Mouse (Mus musculus): Measurements from ENCODE around the gene Amy1.
"Not testable (repeated sequence)": the region's sequence is repeated elsewhere in the genome, so short reads cannot be mapped to it uniquely, and the experiment has no call there.

Amy1 gene

GRCm38 (mm10) chr3:113606599-113606998, at the start of gene Amy1:
Gene Amy1, minus strand, starts transcription at chr3:113606699.
- no peak for DNase-seq (ENCODE audit: low read depth, low spot score)

- DNase-seq (ENCODE audit: low read depth, low spot score), result no peak
Measured at GRCm38 (mm10) chr3:113654335-113654734, 47.8 kb upstream of the Amy1 start.

GRCm38 (mm10) chr3:113651386-113651785, 44.9 kb upstream of the Amy1 start:
- not testable (repeated sequence) for DNase-seq (ENCODE audit: low read depth, low spot score)

- no peak for DNase-seq (ENCODE audit: low read depth, low spot score)
Measured at GRCm38 (mm10) chr3:113639545-113639944, 33.0 kb upstream of the Amy1 start.

- DNase-seq (ENCODE audit: low read depth, low spot score), result no peak
Measured at GRCm38 (mm10) chr3:113634220-113634619, 27.7 kb upstream of the Amy1 start.

- DNase-seq (ENCODE audit: low read depth, low spot score), result no peak
Measured at GRCm38 (mm10) chr3:113631611-113632010, 25.1 kb upstream of the Amy1 start.

GRCm38 (mm10) chr3:113630564-113630963, 24.1 kb upstream of the Amy1 start:
- no peak for DNase-seq (ENCODE audit: low read depth, low spot score)

GRCm38 (mm10) chr3:113629606-113630359, 23.3 kb upstream of the Amy1 start, which contains the start of gene Rnpc3:
Gene Rnpc3, minus strand, starts transcription at chr3:113630149.
- DNase-seq (ENCODE audit: low read depth, low spot score), result peak; percentile 97

GRCm38 (mm10) chr3:113590844-113591243, 15.7 kb downstream of the Amy1 start:
- no peak for DNase-seq (ENCODE audit: low read depth, low spot score)

- DNase-seq (ENCODE audit: low read depth, low spot score), result no peak
Measured at GRCm38 (mm10) chr3:113574578-113574977, 31.9 kb downstream of the Amy1 start.

GRCm38 (mm10) chr3:113574138-113574537, 32.4 kb downstream of the Amy1 start:
- DNase-seq (ENCODE audit: low read depth, low spot score), result no peak

GRCm38 (mm10) chr3:113572158-113572557, 34.3 kb downstream of the Amy1 start:
- no peak for DNase-seq (ENCODE audit: low read depth, low spot score)

GRCm38 (mm10) chr3:113539692-113540091, 66.8 kb downstream of the Amy1 start:
- no peak for DNase-seq (ENCODE audit: low read depth, low spot score)

- DNase-seq (ENCODE audit: low read depth, low spot score), result not testable (repeated sequence)
Measured at GRCm38 (mm10) chr3:113532328-113532727, 74.2 kb downstream of the Amy1 start, which contains the start of gene Amy2a1. Gene Amy2a1, minus strand, starts transcription at chr3:113532428.
